Mouse (Mus musculus): Measurements from ENCODE around the gene Mydgf.
A peak's percentile ranks its signal among the peaks of the same experiment; 100 is the strongest.

Gene Mydgf

GRCm38 (mm10) chr17:56141702-56142605, 41.8 kb downstream of the Mydgf start:
- peak; percentile 81 to 82 for DNase-seq

GRCm38 (mm10) chr17:56139858-56140595, 43.7 kb downstream of the Mydgf start, which contains the start of gene Sema6b:
Gene Sema6b (minus strand): TSS chr17:56140343.
- DNase-seq: peak; percentile 91

GRCm38 (mm10) chr17:56139355-56139754, 44.4 kb downstream of the Mydgf start:
- DNase-seq: peak in 1 of 2 experiments; percentile 47

- DNase-seq: peak in 1 of 2 experiments; percentile 64
Observed at GRCm38 (mm10) chr17:56137839-56138613, 45.7 kb downstream of the Mydgf start.

GRCm38 (mm10) chr17:56136558-56136957, 47.2 kb downstream of the Mydgf start:
- DNase-seq: no peak

GRCm38 (mm10) chr17:56134463-56134971, 49.2 kb downstream of the Mydgf start:
- peak; percentile 72 to 83 for DNase-seq

- no peak for DNase-seq
Observed at GRCm38 (mm10) chr17:56133457-56134363, 50.0 kb downstream of the Mydgf start.

- peak; percentile 82 to 88 for DNase-seq
Observed at GRCm38 (mm10) chr17:56132661-56133060, 51.1 kb downstream of the Mydgf start.

- peak; percentile 83 to 91 for DNase-seq
Observed at GRCm38 (mm10) chr17:56131814-56132213, 51.9 kb downstream of the Mydgf start.

GRCm38 (mm10) chr17:56131136-56131535, 52.6 kb downstream of the Mydgf start:
- DNase-seq: no peak

- no peak for DNase-seq
Observed at GRCm38 (mm10) chr17:56128246-56128645, 55.5 kb downstream of the Mydgf start.

- DNase-seq: no peak
Observed at GRCm38 (mm10) chr17:56126175-56126574, 57.5 kb downstream of the Mydgf start.

Data from cerebellum, postnatal 14 days (tissue).